Mouse (Mus musculus) liver, embryonic 14.5 days (tissue): ENCODE data around the gene Galp.

ENCODE experiments used
- CTCF ChIP-seq: IDR thresholded peaks from 2 replicates; pipeline ENCODE4 v1.5.1; 2016; ENCODE audit warnings: antibody characterized with exemption, low read depth, control low read depth
- EP300 ChIP-seq: IDR thresholded peaks from 2 replicates; pipeline ENCODE4 v1.6.1; 2016; ENCODE audit warnings: antibody characterized with exemption, low read depth

DNA sequence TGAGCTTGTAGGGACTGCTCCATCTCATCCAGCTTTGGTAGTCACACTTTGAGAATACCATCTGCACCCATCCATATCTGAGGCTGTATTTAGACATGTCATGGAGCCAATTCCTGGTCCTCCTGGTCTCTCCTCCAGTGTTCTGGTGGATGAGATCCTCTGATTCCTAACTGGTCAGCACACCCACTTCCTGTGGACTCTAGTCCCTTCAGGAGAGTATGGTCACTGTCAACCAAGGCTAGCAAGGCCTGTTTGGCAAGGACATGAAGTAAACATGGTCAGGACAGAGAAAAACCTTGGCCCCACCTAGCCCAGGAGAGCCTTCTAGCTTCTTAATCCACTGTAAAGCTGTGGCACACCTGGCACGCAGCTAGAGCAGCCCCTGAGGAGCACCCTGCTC lies 45.6 kb upstream of the Galp start:
- no peak for TF ChIP-seq EP300
- TF ChIP-seq CTCF = no peak
